Mouse (Mus musculus) forebrain, embryonic 11.5 days (tissue): ENCODE measurements around the gene Ttc16. TPM values are rescaled to one million over a fixed set of nuclear protein-coding genes. Genes with fewer than 3 reads are reported as not detected.

Source experiments
- ATAC-seq: fragments of 200-750 bp; cut with Nextera tagmentation; replicated peaks from 2 replicates; pipeline ENCODE4 v1.8.0; 2017; ENCODE audit warnings: moderate TSS enrichment; ENCODE audit not compliant: low FRiP score
- DNase-seq: peaks from one replicate; pipeline ENCODE4 v3.0.0-alpha.2; 2017; ENCODE audit warnings: low spot score
- H3K27ac ChIP-seq: fragments of 300-500 bp; sonication (generic); 2 replicates; pipeline ENCODE4 v1.5.1; 2014; ENCODE audit warnings: low read depth, low read length
- H3K27me3 ChIP-seq: fragments of 300-500 bp; sonication (generic); 2 replicates; pipeline ENCODE4 v1.6.1; 2014; ENCODE audit warnings: mild to moderate bottlenecking, low read length, mixed read lengths; ENCODE audit not compliant: control insufficient read depth, insufficient read depth
- H3K36me3 ChIP-seq: fragments of 300-500 bp; sonication (generic); 2 replicates; pipeline ENCODE4 v1.6.1; 2014; ENCODE audit warnings: mild to moderate bottlenecking, low read length, moderate library complexity, mixed read lengths; ENCODE audit not compliant: control insufficient read depth, insufficient read depth
- H3K4me1 ChIP-seq: fragments of 300-500 bp; sonication (generic); replicated peaks from 2 replicates; pipeline ENCODE4 v1.6.1; 2014; ENCODE audit warnings: low read length, mixed read lengths; ENCODE audit not compliant: control insufficient read depth, insufficient read depth
- H3K4me2 ChIP-seq: fragments of 300-500 bp; sonication (generic); 2 replicates; pipeline ENCODE4 v1.6.1; 2014; ENCODE audit warnings: low read depth, mild to moderate bottlenecking, low read length, moderate library complexity, mixed read lengths; ENCODE audit not compliant: severe bottlenecking
- H3K4me3 ChIP-seq: fragments of 300-500 bp; sonication (generic); 2 replicates; pipeline ENCODE4 v1.5.1; 2014; ENCODE audit warnings: low read depth, low read length
- H3K9ac ChIP-seq: fragments of 300-500 bp; sonication (generic); 2 replicates; pipeline ENCODE4 v1.6.1; 2014; ENCODE audit warnings: low read length
- H3K9me3 ChIP-seq: fragments of 300-500 bp; sonication (generic); 2 replicates; pipeline ENCODE4 v1.6.1; 2016; ENCODE audit warnings: low read length, mixed read lengths; ENCODE audit not compliant: control insufficient read depth
- WGBS: fragments of 180-500 bp; shearing (Covaris S2); extraction: QIAGEN DNeasy Blood & Tissue Kit; methylation state at CpG from one replicate; pipeline ENCODE4 v1.1.7; 2014; 5-methylcytosine and 5-hydroxymethylcytosine counted together
- polyA plus RNA-seq: library from polyadenylated mRNA; unstranded; fragments of >200 nt; fragmentation: Nextera tagmentation; extraction: Ambion mirVana; gene quantifications from 2 replicates; pipeline ENCODE4 v1.2.1, GENCODE M21; 2014

The Ttc16 gene
- polyA plus RNA-seq, 1 experiment from 2014 or later, result 0.80 TPM

- Histone ChIP-seq H3K4me1 (no peaks in the 10 kb centered on the region), H3K4me2 (no peak overlapping the region), H3K4me3 (no peak overlapping the region), H3K9me3 (no peaks in the 10 kb centered on the region), H3K9ac (no peak overlapping the region), H3K36me3 (no peaks in the 10 kb centered on the region), H3K27ac (no peak overlapping the region), H3K27me3 (no peaks in the 10 kb centered on the region)
- DNase-seq, result no peak
- ATAC-seq, result no peak
- WGBS, result 78% methylated on average over 4 of the region's 4 CpGs
These were observed 51.3 kb downstream of the Ttc16 start for GRCm38 (mm10) chr2:32724149-32724548.

GRCm38 (mm10) chr2:32722581-32722980, 52.9 kb downstream of the Ttc16 start:
- Histone ChIP-seq H3K4me3 (no peak overlapping the region), H3K9ac (no peak overlapping the region), H3K36me3 (no peaks in the 10 kb centered on the region), H3K27me3 (no peaks in the 10 kb centered on the region), H3K27ac (no peak overlapping the region), H3K9me3 (no peaks in the 10 kb centered on the region), H3K4me2 (no peak overlapping the region), H3K4me1 (0 out of 2 replicates have a peak, but pooled peaks cover 1% of the 10 kb centered on the region)
- DNase-seq (no peak), ATAC-seq (no peak)
- 88% methylated on average over 3 of the region's 3 CpGs for WGBS

DNA sequence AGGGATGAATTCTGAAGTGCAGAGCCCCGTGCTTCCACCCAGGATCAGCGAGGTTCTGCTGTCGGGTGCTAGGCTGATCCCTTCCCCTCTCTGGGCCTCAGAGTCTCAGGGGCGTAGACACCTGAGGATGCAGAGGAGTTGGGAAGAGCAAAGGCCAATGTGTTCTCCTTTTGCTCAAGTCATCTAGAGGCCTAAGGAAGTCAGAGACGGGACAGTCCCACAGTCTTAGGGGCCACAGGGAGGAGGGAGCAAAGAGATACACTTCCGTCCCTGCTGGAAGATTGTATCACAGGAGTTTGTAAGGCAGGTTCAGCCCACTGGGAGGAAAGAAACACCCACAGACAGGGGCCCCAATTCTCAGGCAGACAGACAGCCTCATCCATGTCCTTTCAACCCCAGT, 53.4 kb downstream of the Ttc16 start:
- no peaks in the 10 kb centered on the region for H3K9me3 ChIP-seq
- H3K27ac ChIP-seq, result no peak overlapping the region
- no peaks in the 10 kb centered on the region for H3K27me3 ChIP-seq
- H3K4me3 ChIP-seq, result no peak overlapping the region
- DNase-seq (no peak), ATAC-seq (no peak)
- 0 out of 2 replicates have a peak, but pooled peaks cover 1% of the 10 kb centered on the region for H3K4me1 ChIP-seq
- no peak overlapping the region for H3K4me2 ChIP-seq
- no peaks in the 10 kb centered on the region for H3K36me3 ChIP-seq
- no peak overlapping the region for H3K9ac ChIP-seq
- WGBS, result 56% methylated on average over 6 of the region's 6 CpGs

DNA sequence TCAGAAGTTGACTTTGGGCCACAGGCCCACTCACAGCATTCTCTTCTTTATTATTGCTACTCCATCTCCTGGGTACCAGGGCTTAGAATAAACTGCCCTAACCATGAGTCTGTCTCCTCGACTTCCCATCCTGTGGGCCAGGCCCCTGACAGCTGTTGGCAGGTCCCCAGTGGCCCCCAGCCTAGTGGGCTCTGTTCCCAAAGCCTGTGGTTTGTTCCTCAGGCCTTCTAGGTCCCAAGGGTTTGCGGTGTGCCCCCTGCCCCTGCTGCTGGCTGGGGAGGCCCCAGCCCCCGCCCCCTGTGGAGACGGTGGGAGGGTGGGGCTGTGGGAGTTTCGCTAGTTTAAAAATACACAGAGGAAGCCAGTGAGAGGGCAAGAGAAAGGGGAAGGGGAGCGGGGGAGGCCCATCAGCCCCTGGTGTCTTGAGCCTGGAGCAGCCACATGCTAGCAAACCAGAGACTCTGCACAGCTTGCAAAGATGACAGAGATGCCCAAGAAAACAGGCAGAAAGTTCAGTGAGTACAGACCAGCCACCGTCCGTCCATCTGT, 54.7 kb downstream of the Ttc16 start, which contains the start of gene Sh2d3c:
Gene Sh2d3c, plus strand, starts transcription at position 375 of the 549 bp plus-strand sequence.
- no peak for DNase-seq
- Histone ChIP-seq H3K9me3 (no peaks in the 10 kb centered on the region), H3K36me3 (no peaks in the 10 kb centered on the region), H3K4me1 (0 out of 2 replicates have a peak, but pooled peaks cover 1% of the 10 kb centered on the region), H3K27ac (no peak within 1 kb of the TSS), H3K4me3 (no peak within 1 kb of the TSS), H3K9ac (no peak within 1 kb of the TSS), H3K4me2 (no peak within 1 kb of the TSS), H3K27me3 (no peaks in the 10 kb centered on the region)
- 72% methylated on average over 8 of the region's 8 CpGs for WGBS
- ATAC-seq, result no peak

- WGBS, result 94% methylated on average over 3 of the region's 3 CpGs
- ATAC-seq (no peak), DNase-seq (no peak)
- Histone ChIP-seq H3K4me3 (no peak overlapping the region), H3K4me1 (0 out of 2 replicates have a peak, but pooled peaks cover 1% of the 10 kb centered on the region), H3K27ac (no peak overlapping the region), H3K36me3 (no peaks in the 10 kb centered on the region), H3K27me3 (no peaks in the 10 kb centered on the region), H3K9me3 (no peaks in the 10 kb centered on the region), H3K4me2 (no peak overlapping the region), H3K9ac (no peak overlapping the region)
These were observed 55.4 kb downstream of the Ttc16 start for GRCm38 (mm10) chr2:32720053-32720452.

- WGBS, result 51% methylated on average over 9 of the region's 9 CpGs
- no peak for DNase-seq
- no peak overlapping the region for H3K27ac ChIP-seq
These were observed 56.7 kb downstream of the Ttc16 start for GRCm38 (mm10) chr2:32718761-32719160.

DNA sequence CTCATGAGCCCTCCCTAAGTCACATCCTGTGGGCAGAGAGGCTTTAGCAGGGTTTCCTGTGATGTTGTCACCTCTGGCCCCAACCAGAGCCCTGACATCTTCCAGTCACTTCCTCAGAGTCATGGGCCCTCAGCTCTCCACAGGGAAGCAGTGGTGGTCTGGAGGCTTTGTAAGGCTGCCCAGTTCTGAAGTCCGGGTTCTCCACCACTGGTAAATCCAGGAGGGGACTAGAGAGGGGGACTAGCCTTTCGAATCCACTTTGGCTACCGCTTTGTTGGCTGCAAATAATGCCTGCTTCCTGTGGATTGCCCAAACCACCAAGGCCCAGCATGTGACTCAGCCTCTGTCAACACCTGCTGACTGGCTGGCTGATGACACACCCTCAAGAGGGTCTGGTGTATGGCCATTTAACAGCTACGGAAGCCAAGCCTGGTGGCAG, 60.4 kb downstream of the Ttc16 start:
- Histone ChIP-seq H3K9me3 (no peaks in the 10 kb centered on the region), H3K4me2 (no peak overlapping the region), H3K4me3 (no peak overlapping the region), H3K27ac (no peak overlapping the region), H3K27me3 (no peaks in the 10 kb centered on the region), H3K9ac (no peak overlapping the region), H3K4me1 (peaks cover 6% of the 10 kb centered on the region), H3K36me3 (peaks cover 3% of the 10 kb centered on the region; the same call in 1 of the 2 replicates)
- WGBS, result 68% methylated on average over 4 of the region's 4 CpGs
- DNase-seq, result no peak
- no peak for ATAC-seq

More at GRCm38 (mm10) chr2:32718761-32719160, 56.7 kb downstream of the Ttc16 start:
- Histone ChIP-seq H3K27me3 (no peaks in the 10 kb centered on the region), H3K9ac (no peak overlapping the region; the same call in 1 of the 2 replicates), H3K4me1 (0 out of 2 replicates have a peak, but pooled peaks cover 1% of the 10 kb centered on the region), H3K36me3 (no peaks in the 10 kb centered on the region), H3K4me3 (no peak overlapping the region), H3K4me2 (no peak overlapping the region), H3K9me3 (no peaks in the 10 kb centered on the region)
- no peak for ATAC-seq

- no peak overlapping the region for H3K4me3 ChIP-seq
- DNase-seq (no peak), ATAC-seq (no peak)
- 64% methylated on average over 11 of the region's 11 CpGs for WGBS
- H3K9me3 ChIP-seq, result no peaks in the 10 kb centered on the region
- H3K9ac ChIP-seq, result no peak overlapping the region
- peaks cover 8% of the 10 kb centered on the region; the same call in 1 of the 2 replicates for H3K36me3 ChIP-seq
- H3K4me1 ChIP-seq, result peaks cover 6% of the 10 kb centered on the region
- H3K27ac ChIP-seq, result no peak overlapping the region
- no peaks in the 10 kb centered on the region for H3K27me3 ChIP-seq
- H3K4me2 ChIP-seq, result no peak overlapping the region
These were observed 61.1 kb downstream of the Ttc16 start for GRCm38 (mm10) chr2:32714117-32714986.
